Mouse (Mus musculus): ENCODE measurements around the gene Prf1.

Prf1 gene

GRCm38 (mm10) chr10:61297477-61297876 lies at the start of gene Prf1:
Prf1 (plus strand) TSS chr10:61297833.
- in situ Hi-C loops (cut with MboI, MseI): no loop called here

DNA sequence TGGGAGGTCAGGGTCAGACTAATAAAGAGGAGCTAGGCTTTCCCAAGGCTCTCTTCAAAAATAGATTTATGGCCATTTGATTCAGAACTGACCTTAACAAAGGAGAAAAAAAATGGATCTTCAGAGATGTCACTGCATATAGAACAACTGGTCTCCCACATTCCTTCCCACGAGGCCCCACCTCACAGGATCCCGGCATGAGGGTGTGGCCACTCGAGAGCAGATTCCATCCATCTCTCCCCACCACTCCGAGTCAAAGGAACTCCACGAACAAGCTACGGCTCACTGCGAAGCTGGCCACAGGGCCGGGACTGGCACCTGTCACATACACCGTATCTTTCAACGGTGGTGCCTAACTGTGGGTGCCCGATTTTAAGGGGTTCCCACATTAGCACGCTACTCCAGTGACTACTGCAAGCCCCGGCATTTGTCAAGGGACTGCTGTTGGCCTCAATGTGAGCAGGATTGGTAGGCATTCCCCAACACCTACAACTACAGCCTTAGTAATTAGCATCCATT lies 49.0 kb upstream of the Prf1 start:
- in situ Hi-C loops (cut with MboI, MseI): no loop called here

- in situ Hi-C loops (cut with MboI, MseI): no loop called here
Observed at GRCm38 (mm10) chr10:61249951-61250350, 47.7 kb upstream of the Prf1 start.

GRCm38 (mm10) chr10:61254761-61255160 lies 42.9 kb upstream of the Prf1 start:
- in situ Hi-C loops (cut with MboI, MseI): loop anchor here (5.0 kb wide), 1 partner anchor 32 kb away; no protein-coding TSS in a partner anchor

- in situ Hi-C loops (cut with MboI, MseI): loop anchor here (5.0 kb wide), 1 partner anchor 33 kb away; no protein-coding TSS in a partner anchor
Observed at GRCm38 (mm10) chr10:61255190-61255589, 42.4 kb upstream of the Prf1 start.

DNA sequence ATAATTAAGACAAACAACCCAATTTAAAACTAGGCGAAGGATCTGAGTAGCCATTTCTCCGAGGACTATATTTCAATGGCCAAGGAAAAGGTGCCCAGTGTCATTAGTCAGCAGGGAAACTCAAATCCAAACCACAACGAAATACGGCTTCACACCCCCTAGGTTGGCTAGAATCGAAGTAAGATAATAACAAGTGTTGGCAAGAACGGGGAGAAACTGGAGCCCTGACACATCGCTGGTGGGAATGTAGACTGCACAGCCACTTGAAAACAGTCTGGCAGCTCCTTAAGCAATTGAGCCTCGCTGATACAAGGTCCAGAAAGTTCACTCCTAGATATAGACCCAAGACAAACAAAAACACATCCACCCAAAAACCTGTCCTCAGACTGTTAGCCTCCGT lies 41.0 kb upstream of the Prf1 start:
- in situ Hi-C loops (cut with MboI, MseI): loop anchor here (5.0 kb wide), 1 partner anchor 34 kb away; no protein-coding TSS in a partner anchor

DNA sequence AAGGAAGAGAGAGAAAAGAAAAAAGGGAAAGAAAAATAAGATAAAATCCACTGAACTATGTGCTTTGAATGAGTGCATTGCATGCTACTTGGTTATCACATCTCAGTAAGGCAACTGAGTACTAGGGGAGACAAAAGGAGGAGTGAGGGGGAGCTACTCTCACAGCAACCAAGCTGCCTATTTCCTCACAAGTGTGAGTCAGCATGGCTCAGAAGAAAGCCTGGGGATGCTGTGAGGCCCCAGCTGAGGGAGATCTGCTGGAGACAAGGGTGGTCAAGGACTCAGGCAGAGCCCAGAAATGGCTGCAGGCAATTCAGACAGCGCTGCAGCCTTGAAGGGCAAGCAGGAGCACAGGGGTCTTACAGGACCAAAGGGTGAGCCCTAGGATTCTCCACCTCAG lies 39.5 kb upstream of the Prf1 start:
- in situ Hi-C loops (cut with MboI, MseI): loop anchor here (5.0 kb wide), 1 partner anchor 36 kb away; no protein-coding TSS in a partner anchor

GRCm38 (mm10) chr10:61261229-61262156 lies 36.1 kb upstream of the Prf1 start:
- in situ Hi-C loops (cut with MboI, MseI): no loop called here

DNA sequence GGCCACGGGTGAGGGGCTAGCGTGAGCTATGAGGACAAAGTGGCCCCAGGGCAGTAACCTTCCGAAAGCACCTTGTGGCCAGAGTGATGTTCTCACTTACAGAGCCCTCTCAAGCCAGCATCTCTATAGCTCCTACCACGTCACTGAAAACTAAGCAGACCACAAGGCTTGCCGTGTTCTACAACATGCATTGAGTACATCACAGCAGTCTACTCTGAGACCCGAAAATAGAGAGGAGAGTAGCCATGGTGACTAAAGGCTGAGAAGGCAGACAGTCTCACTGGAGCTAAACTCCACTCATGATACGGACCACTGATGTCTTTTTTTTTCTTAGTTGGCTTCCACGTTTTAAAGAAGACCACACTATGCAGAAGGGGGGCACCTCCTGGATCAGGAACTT lies 34.0 kb upstream of the Prf1 start:
- in situ Hi-C loops (cut with MboI, MseI): no loop called here

DNA sequence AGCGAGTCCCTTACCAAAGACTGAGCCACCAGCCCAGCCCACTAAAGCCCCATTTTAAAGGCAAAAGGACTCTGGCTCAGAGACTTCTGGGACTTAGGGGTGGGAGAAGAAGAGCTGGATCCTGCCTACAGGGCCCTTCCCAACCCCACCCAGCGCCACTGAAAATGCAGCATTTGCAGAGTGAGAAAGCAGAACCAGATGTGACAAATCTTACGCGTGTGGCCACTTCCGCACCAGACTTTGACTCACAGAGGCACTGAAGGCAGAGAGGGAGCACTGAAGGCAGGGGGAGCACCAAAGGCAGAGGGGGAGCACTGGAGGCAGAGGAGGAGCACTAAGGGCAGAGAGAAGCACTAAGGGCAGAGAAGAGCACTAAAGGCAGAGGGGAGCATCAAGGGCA lies 30.3 kb upstream of the Prf1 start:
- in situ Hi-C loops (cut with MboI, MseI): no loop called here

DNA sequence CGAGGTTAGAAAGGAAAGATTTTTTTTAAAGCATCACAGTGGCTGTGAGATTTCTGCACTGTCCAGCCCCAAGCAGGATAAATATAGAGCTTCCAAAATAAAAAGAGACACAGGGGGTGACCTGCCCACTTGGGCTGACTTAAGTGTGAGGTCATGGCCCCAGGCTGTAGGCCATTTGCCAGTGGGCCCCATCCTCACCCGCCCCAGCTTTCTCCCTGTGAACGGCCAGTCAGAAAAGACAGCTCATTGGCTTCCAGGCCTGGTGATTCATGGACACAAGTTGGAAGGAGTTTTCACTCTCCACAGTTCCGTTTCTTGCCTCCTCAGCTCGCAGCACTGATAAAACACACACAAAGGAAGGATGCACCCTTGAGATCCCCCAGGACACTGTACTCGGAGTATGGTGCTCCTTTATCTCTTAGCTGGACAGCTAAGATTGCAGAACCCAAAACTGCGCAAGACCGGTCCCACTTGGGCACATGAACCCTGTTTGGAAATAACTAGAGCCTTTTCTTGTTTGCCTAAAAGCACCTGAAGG lies 25.5 kb upstream of the Prf1 start:
- in situ Hi-C loops (cut with MboI, MseI): no loop called here

GRCm38 (mm10) chr10:61272631-61273030 lies 25.0 kb upstream of the Prf1 start:
- in situ Hi-C loops (cut with MboI, MseI): no loop called here

DNA sequence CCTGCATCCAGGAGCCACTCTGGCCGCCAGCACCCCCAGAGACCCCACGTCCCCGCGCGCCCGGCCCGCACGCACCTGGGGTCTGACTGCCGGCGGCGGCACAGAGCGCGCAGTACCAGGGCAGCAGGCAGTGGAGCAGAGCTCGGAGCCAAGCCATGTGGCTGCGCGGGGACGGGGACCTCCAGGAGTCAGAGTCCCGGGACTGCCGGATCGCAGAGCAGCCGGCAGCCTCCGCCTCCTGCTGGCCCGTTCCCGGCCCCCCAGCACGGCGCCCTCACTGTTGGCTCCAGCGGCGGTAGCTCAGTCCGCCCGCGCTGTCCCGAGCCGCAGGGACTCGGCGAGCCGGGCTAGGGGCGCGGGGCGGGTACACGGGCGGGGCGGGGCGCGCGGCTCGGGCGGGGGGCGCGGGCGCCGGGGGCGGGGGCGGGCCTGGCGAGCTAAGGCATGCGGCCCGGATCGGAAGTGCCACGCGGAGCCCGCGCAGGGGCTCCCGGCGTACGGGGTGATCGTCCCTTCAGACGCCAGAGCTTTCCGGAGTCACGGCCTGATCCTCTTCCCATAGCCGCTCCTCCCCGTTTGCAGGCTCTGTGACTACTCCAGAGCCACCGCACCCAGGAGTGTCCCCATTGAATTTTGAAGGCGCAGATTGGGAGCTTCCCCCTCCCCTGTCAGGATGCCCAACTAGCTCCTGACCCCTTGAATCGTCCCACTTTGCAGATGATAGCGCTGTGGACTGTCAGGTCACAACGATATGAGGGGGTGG lies 24.4 kb upstream of the Prf1 start, which contains the start of gene Adamts14:
TSS of gene Adamts14 (minus strand) at position 358 of the 763 bp plus-strand sequence.
- in situ Hi-C loops (cut with MboI, MseI): no loop called here

GRCm38 (mm10) chr10:61273844-61274215 lies 23.8 kb upstream of the Prf1 start:
- in situ Hi-C loops (cut with MboI, MseI): no loop called here

DNA sequence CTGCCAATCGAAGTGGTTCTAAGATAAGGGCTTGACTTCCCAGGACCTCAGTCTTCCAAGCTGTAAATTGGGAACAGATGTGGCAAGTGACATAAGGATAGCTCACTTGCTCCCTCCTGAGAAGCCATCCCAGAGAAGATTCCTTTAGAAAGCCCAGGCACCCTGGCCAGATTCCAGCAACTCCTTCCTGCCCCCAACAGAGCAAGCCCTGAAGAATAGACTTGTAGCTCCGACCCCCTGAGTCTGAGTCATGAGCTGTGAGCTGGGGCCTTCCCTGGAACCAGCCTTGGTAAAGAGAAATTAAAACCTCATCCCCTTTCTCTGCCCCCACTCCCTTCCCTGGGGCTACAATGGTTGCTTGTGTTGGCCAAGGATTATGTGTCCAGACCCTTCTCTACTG lies 23.1 kb upstream of the Prf1 start:
- in situ Hi-C loops (cut with MboI, MseI): no loop called here

- in situ Hi-C loops (cut with MboI, MseI): loop anchor here (5.0 kb wide), 1 partner anchor 62 kb away; no protein-coding TSS in a partner anchor
Observed at GRCm38 (mm10) chr10:61275669-61276110, 21.9 kb upstream of the Prf1 start.

DNA sequence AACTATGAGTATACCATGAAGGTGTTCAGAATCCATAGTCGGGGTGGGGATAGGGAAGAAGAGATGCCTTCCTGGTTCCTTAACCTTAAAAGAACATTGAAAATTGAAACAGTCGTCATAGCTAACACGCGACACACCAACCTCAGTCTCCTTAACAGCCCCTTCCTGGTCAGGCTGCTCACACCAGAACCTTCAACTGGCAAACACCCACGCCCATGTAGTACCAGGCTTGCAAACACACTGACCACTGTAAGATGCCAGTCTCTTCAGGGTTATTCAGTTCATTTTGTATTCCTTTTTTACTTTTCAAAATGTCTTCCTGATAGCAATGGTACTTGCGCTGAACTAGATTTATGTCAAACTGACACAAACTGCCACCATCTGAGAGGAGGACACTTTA lies 20.6 kb upstream of the Prf1 start:
- in situ Hi-C loops (cut with MboI, MseI): loop anchor here (5.0 kb wide), 1 partner anchor 60 kb away; no protein-coding TSS in a partner anchor

DNA sequence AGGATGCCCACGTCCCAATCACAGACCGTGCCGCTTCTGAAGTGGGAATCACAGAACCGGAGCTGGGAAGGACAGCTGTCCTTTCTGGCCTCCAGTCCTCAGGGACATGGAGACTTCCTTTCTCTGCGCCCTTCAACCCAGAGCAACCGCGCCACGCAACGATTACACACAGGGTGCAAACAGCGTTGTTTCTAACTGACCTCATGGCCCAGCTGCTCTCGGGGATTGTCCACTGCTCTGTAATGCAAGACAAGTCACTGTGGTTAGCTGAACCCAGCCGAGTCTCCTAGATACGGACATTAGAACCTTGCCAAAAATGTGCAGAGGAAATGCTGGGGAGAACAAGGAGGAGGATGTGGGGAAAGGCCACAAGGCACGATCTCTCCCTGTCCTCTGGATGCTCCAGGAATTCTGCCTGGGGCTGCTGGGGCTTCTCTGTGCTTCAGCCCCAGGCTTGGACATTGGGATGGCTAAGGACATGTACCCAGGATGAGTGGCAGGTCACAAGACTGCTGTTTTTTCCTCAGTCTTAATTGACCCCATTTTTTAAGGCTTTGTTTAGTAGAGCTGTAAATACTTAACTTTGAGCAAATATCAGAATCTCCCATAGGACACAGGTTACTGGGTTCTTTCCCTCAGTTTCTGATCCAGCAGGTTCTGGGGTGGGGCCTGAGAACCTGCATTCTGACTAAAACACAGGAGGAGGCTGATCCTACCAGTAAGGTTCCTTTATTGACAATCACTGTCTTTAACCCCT lies 19.5 kb upstream of the Prf1 start:
- in situ Hi-C loops (cut with MboI, MseI): loop anchor here (5.0 kb wide), 1 partner anchor 59 kb away; no protein-coding TSS in a partner anchor

DNA sequence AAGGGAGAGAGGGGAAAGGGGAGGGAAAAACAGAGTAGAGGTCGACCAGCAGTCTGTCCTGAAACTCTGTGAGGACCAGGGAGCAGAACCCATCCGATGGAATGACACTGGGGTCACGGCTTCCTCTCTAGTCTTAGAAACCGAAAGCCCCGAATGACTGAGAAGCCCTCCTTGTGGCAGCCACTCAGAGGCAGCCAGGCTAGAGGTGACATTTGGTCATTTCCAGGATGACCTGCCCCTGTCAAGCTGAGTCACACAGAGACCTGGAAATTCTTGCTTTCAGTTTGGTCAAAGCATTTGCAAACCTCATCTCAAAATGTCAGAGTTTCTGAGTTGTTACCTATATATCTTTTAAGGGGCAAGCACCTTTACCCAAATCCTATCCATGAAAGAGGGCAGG lies 16.5 kb upstream of the Prf1 start:
- in situ Hi-C loops (cut with MboI, MseI): no loop called here

GRCm38 (mm10) chr10:61284309-61284708 lies 13.3 kb upstream of the Prf1 start:
- in situ Hi-C loops (cut with MboI, MseI): no loop called here

- in situ Hi-C loops (cut with MboI, MseI): no loop called here
Observed at GRCm38 (mm10) chr10:61285271-61285670, 12.4 kb upstream of the Prf1 start.
